Mouse (Mus musculus) CH12.LX (cell line): ENCODE results near the gene Gm42715. TPM values are rescaled to one million over a fixed set of nuclear protein-coding genes. Genes with fewer than 3 reads are reported as not detected.

Experiments
- DNase-seq: peaks from one replicate; pipeline ENCODE4 v3.0.0-alpha.2; 2013; ENCODE audit errors: extremely low read depth
- H3K27ac ChIP-seq: 2 replicates; pipeline ENCODE4 v1.5.1; 2012; ENCODE audit warnings: low read depth, mild to moderate bottlenecking, control low read depth, moderate library complexity; ENCODE audit not compliant: insufficient read depth
- H3K27me3 ChIP-seq: replicated peaks from 2 replicates; pipeline ENCODE3; 2012; ENCODE audit warnings: inconsistent platforms
- H3K36me3 ChIP-seq, 2 experiments: replicated peaks in 1 of 2; 2 replicates each; pipeline versions ENCODE3 to v1.6.1; 2012; ENCODE audit warnings: inconsistent platforms in 1 of 2, low read length in 1 of 2, mild to moderate bottlenecking in 1 of 2, mixed read lengths in 1 of 2, moderate library complexity in 1 of 2; ENCODE audit not compliant: control insufficient read depth in 1 of 2, insufficient read depth in 1 of 2
- H3K4me1 ChIP-seq, 2 experiments: 2 replicates each; pipeline ENCODE4 v1.6.1; 2012; ENCODE audit warnings: inconsistent platforms in 1 of 2, moderate library complexity in 1 of 2; ENCODE audit not compliant: insufficient read depth in 2 of 2, control insufficient read depth in 1 of 2
- H3K4me2 ChIP-seq: 2 replicates; pipeline ENCODE4 v1.6.1; 2012; ENCODE audit warnings: low read depth, mild to moderate bottlenecking, control low read depth; ENCODE audit not compliant: poor library complexity, insufficient read depth, severe bottlenecking
- H3K4me3 ChIP-seq, 3 experiments: fragments of 150-350 bp in 1 of 3; sonication (generic) in 1 of 3; replicated peaks in 1 of 3; 2 replicates each; pipeline versions ENCODE3 to v1.5.1; 2011 to 2012; ENCODE audit warnings: low read depth in 2 of 3, low read length in 2 of 3, mild to moderate bottlenecking in 2 of 3, moderate library complexity in 2 of 3, control low read depth in 1 of 3, improper control_type of control experiment in 1 of 3, inconsistent platforms in 1 of 3, mixed read lengths in 1 of 3; ENCODE audit not compliant: poor library complexity in 1 of 3
- H3K79me2 ChIP-seq: replicated peaks from 2 replicates; pipeline ENCODE4 v1.6.1; 2012; ENCODE audit warnings: mild to moderate bottlenecking, moderate library complexity; ENCODE audit not compliant: control insufficient read depth, poor library complexity, insufficient read depth, severe bottlenecking; ENCODE audit errors: extremely low read depth
- H3K9ac ChIP-seq: 2 replicates; pipeline ENCODE4 v1.6.1; 2012; ENCODE audit warnings: low read depth, mild to moderate bottlenecking, control low read depth, moderate library complexity; ENCODE audit not compliant: insufficient read depth
- H3K9me3 ChIP-seq: replicated peaks from 2 replicates; pipeline ENCODE3; 2012; ENCODE audit warnings: low read length, inconsistent platforms, mixed read lengths
- BHLHE40 ChIP-seq: IDR thresholded peaks from 2 replicates; pipeline ENCODE4 v1.6.1; 2011; ENCODE audit warnings: mild to moderate bottlenecking, low read depth, low read length, improper control_type of control experiment
- CHD2 ChIP-seq: IDR thresholded peaks from 2 replicates; pipeline ENCODE4 v1.6.1; 2011; ENCODE audit warnings: low read length, improper control_type of control experiment
- CTCF ChIP-seq, 2 experiments: IDR thresholded peaks in 1 of 2; conservative IDR thresholded peaks in 1 of 2; 2 replicates each; pipeline ENCODE4 v1.5.1; 2011 to 2012; ENCODE audit warnings: low read depth in 2 of 2, low read length in 2 of 2, improper control_type of control experiment in 1 of 2, inconsistent platforms in 1 of 2, mild to moderate bottlenecking in 1 of 2, moderate library complexity in 1 of 2
- E2F4 ChIP-seq: IDR thresholded peaks from 2 replicates; pipeline ENCODE4 v1.6.1; 2011; ENCODE audit warnings: low read depth, low read length, improper control_type of control experiment; ENCODE audit not compliant: insufficient replicate concordance
- EP300 ChIP-seq: IDR thresholded peaks from 2 replicates; pipeline ENCODE4 v1.6.1; 2011; ENCODE audit warnings: low read length, improper control_type of control experiment
- IRF4 ChIP-seq: IDR thresholded peaks from 2 replicates; pipeline ENCODE4 v1.6.1; 2014; ENCODE audit warnings: low read depth, mild to moderate bottlenecking, inconsistent platforms, low read length, improper control_type of control experiment
- JUN ChIP-seq: IDR thresholded peaks from 2 replicates; pipeline ENCODE4 v1.6.1; 2011; ENCODE audit warnings: low read depth, mild to moderate bottlenecking, low read length, improper control_type of control experiment, moderate library complexity; ENCODE audit not compliant: insufficient read depth
- KAT2A ChIP-seq: IDR thresholded peaks from 2 replicates; pipeline ENCODE4 v1.6.1; 2012; ENCODE audit warnings: low read length, improper control_type of control experiment, inconsistent platforms; ENCODE audit not compliant: insufficient replicate concordance
- MAX ChIP-seq: IDR thresholded peaks from 2 replicates; pipeline ENCODE4 v1.6.1; 2011; ENCODE audit warnings: low read length, improper control_type of control experiment
- MAZ ChIP-seq: IDR thresholded peaks from 2 replicates; pipeline ENCODE4 v1.6.1; 2012; ENCODE audit warnings: low read depth, mild to moderate bottlenecking, inconsistent platforms, low read length, improper control_type of control experiment, moderate library complexity
- MXI1 ChIP-seq: IDR thresholded peaks from 2 replicates; pipeline ENCODE4 v1.6.1; 2011; ENCODE audit warnings: mild to moderate bottlenecking, low read depth, low read length, improper control_type of control experiment
- MYC ChIP-seq: IDR thresholded peaks from 2 replicates; pipeline ENCODE4 v1.6.1; 2011; ENCODE audit warnings: low read depth, mild to moderate bottlenecking, improper control_type of control experiment, low read length
- NRF1 ChIP-seq: IDR thresholded peaks from 2 replicates; pipeline ENCODE4 v1.6.1; 2014; ENCODE audit warnings: low read depth, mild to moderate bottlenecking, inconsistent platforms, low read length, improper control_type of control experiment, moderate library complexity
- PAX5 ChIP-seq: IDR thresholded peaks from 2 replicates; pipeline ENCODE4 v1.6.1; 2012; ENCODE audit warnings: low read length, inconsistent platforms, mixed read lengths
- POLR2A ChIP-seq: IDR thresholded peaks from 2 replicates; pipeline ENCODE4 v1.6.1; 2011; ENCODE audit warnings: low read depth, mild to moderate bottlenecking, improper control_type of control experiment, low read length
- POLR2AphosphoS2 ChIP-seq: IDR thresholded peaks from 2 replicates; pipeline ENCODE4 v1.6.1; 2011; ENCODE audit warnings: low read depth, low read length, improper control_type of control experiment
- RCOR1 ChIP-seq: conservative IDR thresholded peaks from 2 replicates; pipeline ENCODE4 v1.6.1; 2012; ENCODE audit warnings: low read depth, mild to moderate bottlenecking, inconsistent platforms, low read length, improper control_type of control experiment
- TBP ChIP-seq: conservative IDR thresholded peaks from 2 replicates; pipeline ENCODE4 v1.6.1; 2011; ENCODE audit warnings: low read depth, low read length, improper control_type of control experiment
- UBTF ChIP-seq: IDR thresholded peaks from 2 replicates; pipeline ENCODE4 v1.6.1; 2012; ENCODE audit warnings: low read depth, mild to moderate bottlenecking, inconsistent platforms, low read length, improper control_type of control experiment, moderate library complexity
- USF1 ChIP-seq: IDR thresholded peaks from 2 replicates; pipeline ENCODE4 v1.6.1; 2014; ENCODE audit warnings: low read depth, mild to moderate bottlenecking, inconsistent platforms, low read length, improper control_type of control experiment
- ZC3H11A ChIP-seq: IDR thresholded peaks from 2 replicates; pipeline ENCODE4 v1.6.1; 2012; ENCODE audit warnings: low read depth, mild to moderate bottlenecking, inconsistent platforms, low read length, improper control_type of control experiment
- ZKSCAN1 ChIP-seq: IDR thresholded peaks from 2 replicates; pipeline ENCODE4 v1.6.1; 2012; ENCODE audit warnings: low read depth, inconsistent platforms, low read length, improper control_type of control experiment, borderline replicate concordance
- ZNF384 ChIP-seq: IDR thresholded peaks from 2 replicates; pipeline ENCODE4 v1.6.1; 2012; ENCODE audit warnings: low read depth, low read length, improper control_type of control experiment, inconsistent platforms
- dilution Hi-C: fragments of 300-500 bp; cut with MboI; formaldehyde crosslinking; loops from 2 replicates; pipeline ENCODE4 v1.14.3; 2020; ENCODE audit warnings: low sequenced_read_pairs; ENCODE audit not compliant: extremely low pct_unique_long_range_greater_than_20kb, extremely low pct_ligation_motif_present
- in situ Hi-C: fragments of 300-500 bp; cut with MboI; formaldehyde crosslinking; loops from 3 replicates; pipeline ENCODE4 v1.14.3; 2019; ENCODE audit warnings: low sequenced_read_pairs, low pct_ligation_motif_present, low pct_unique_long_range_greater_than_20kb, mixed read lengths
- polyA plus RNA-seq: library from polyadenylated mRNA; unstranded; fragments of >175 nt; gene quantifications from 2 replicates; pipeline ENCODE4 v1.2.1, GENCODE M21; 2012; ENCODE audit warnings: low read depth; ENCODE audit not compliant: insufficient read length
- total RNA-seq, 2 experiments: library from RNA; depleted of rRNA; stranded (reverse); fragments of 300-350 nt in 1 of 2; fragments of >200 nt in 1 of 2; gene quantifications; 2 replicates each; pipeline ENCODE4 v1.2.3; 2012 to 2014

Gm42715 gene
- total and polyA plus RNA-seq, 3 experiments: 5.8 to 14.1 (median 12.0) TPM

DNA sequence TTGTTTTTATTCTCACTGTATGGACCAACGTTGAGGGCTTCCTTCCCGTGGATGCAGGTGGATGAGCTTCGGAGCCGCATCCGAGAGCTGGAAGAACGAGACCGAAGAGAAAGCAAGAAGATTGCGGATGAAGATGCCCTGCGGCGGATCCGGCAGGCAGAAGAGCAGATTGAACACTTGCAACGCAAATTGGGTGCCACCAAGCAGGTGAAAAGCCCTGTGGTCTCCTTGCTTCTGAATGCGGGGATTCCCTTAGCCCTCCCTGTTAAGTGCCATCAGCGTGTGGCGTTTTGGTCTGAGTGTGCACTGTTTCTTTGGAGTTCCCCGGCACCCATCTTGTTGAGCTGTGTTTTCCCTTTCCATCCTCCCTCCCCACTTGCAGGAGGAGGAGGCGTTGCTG lies 77.4 kb downstream of the Gm42715 start:
- Histone ChIP-seq H3K9ac (no peak overlapping the region), H3K9me3 (no peaks in the 10 kb centered on the region), H3K27me3 (no peaks in the 10 kb centered on the region), H3K36me3 (peaks cover 90 to 98% of the 10 kb centered on the region in 2 experiments), H3K4me1 (peaks cover 3 to 78% of the 10 kb centered on the region in 2 experiments; a peak in 3 of 4 replicates), H3K79me2 (no peaks in the 10 kb centered on the region), H3K4me3 (peak overlapping the region in 1 of 3 experiments; percentile 53), H3K27ac (peak overlapping the region; percentile 33; the same call in 1 of the 2 replicates), H3K4me2 (no peak overlapping the region)
- dilution Hi-C loops: no loop called here
- TF ChIP-seq ZC3H11A (no peak), BHLHE40 (0 out of 2 replicates have a peak, but pooled peaks have one; percentile 9), E2F4 (no peak), MAX (no peak), POLR2A (no peak)
- DNase-seq: peak; percentile 58
- in situ Hi-C loops: no loop called here

- in situ Hi-C loops (no loop called here), dilution Hi-C loops (no loop called here)
- no peak overlapping the region for H3K9ac ChIP-seq
- H3K27me3 ChIP-seq: no peaks in the 10 kb centered on the region
- H3K79me2 ChIP-seq: no peaks in the 10 kb centered on the region
- no peak for DNase-seq
- H3K27ac ChIP-seq: no peak overlapping the region
- no peak for TF ChIP-seq UBTF
- TF ChIP-seq CTCF (conservative IDR thresholded peaks at IDR 0.05 in 1 of 2, IDR thresholded peaks at IDR 0.05 in 1 of 2; ENCODE audit: low read depth in 2 of 2, low read length in 2 of 2): no peak
- H3K4me1 ChIP-seq: peaks cover 8 to 52% of the 10 kb centered on the region in 2 experiments
- H3K9me3 ChIP-seq: no peaks in the 10 kb centered on the region
- H3K36me3 ChIP-seq: peaks cover 83 to 96% of the 10 kb centered on the region in 2 experiments
- no peak overlapping the region for H3K4me2 ChIP-seq
- no peak overlapping the region for H3K4me3 ChIP-seq
Observed at GRCm38 (mm10) chr7:127600612-127601011, 81.2 kb downstream of the Gm42715 start.

GRCm38 (mm10) chr7:127601735-127602134 lies 82.4 kb downstream of the Gm42715 start:
- dilution Hi-C loops: no loop called here

More at GRCm38 (mm10) chr7:127601735-127602134, 82.4 kb downstream of the Gm42715 start:
- H3K36me3 ChIP-seq: peaks cover 72 to 87% of the 10 kb centered on the region in 2 experiments
- TF ChIP-seq KAT2A: no peak
- no peak for TF ChIP-seq POLR2AphosphoS2
- no peak for TF ChIP-seq UBTF
- TF ChIP-seq JUN: no peak
- TF ChIP-seq IRF4: no peak
- TF ChIP-seq MXI1: no peak
- no peak for TF ChIP-seq BHLHE40
- no peak for TF ChIP-seq TBP
- TF ChIP-seq EP300: no peak
- no peak for TF ChIP-seq USF1
- no peak for TF ChIP-seq ZNF384
- no peak for TF ChIP-seq RCOR1
- no peak for TF ChIP-seq NRF1
- no peak for TF ChIP-seq ZC3H11A
- TF ChIP-seq MYC: no peak
- no peak for TF ChIP-seq MAZ
- TF ChIP-seq ZKSCAN1: no peak
- TF ChIP-seq PAX5: no peak
- TF ChIP-seq CHD2: no peak
- H3K9ac ChIP-seq: no peak overlapping the region
- H3K79me2 ChIP-seq: no peaks in the 10 kb centered on the region
- H3K9me3 ChIP-seq: no peaks in the 10 kb centered on the region
- no peak for DNase-seq
- no peaks in the 10 kb centered on the region for H3K27me3 ChIP-seq
- no peak overlapping the region for H3K4me3 ChIP-seq
- no peak overlapping the region for H3K27ac ChIP-seq
- in situ Hi-C loops: no loop called here
- peaks cover 5 to 41% of the 10 kb centered on the region in 2 experiments; a peak in 3 of 4 replicates for H3K4me1 ChIP-seq
- H3K4me2 ChIP-seq: no peak overlapping the region
